In the genomic region with DNA sequence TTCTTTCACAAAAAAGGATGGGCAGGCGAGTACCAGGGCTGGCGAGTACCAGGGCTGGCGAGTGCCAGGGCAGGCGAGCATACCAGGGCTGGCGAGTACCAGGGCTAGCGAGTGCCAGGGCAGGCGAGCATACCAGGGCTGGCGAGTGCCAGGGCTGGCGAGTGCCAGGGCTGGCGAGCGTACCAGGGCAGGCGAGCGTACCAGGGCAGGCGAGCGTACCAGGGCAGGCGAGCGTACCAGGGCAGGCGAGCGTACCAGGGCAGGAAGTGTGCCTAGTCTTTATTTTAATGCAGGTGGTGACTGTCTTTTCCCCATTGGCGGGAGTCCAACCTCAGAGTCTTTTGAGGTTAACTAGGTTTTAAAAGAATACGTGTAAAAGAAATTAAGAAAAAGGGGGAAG, we compare ENCODE assay signal across 8 mouse cellular contexts. TPM values are rescaled to one million over a fixed set of nuclear protein-coding genes. Genes with fewer than 3 reads are reported as not detected.
DNase-seq lines count a peak whose midpoint lies in the region; ATAC-seq and TF ChIP-seq lines count a peak whose summit lies in the region.
"Had no signal": no experiment of that assay in that cellular context is flagged by ENCODE, and none has a peak within 500 bp of the region (broad histone marks: within the 10 kb centered on the region; RNA-seq: fewer than 3 reads in every experiment).

No protein-coding gene starts in this region.

- no peaks in the 10 kb centered on the region for H3K9me3 ChIP-seq in kidney, embryonic 15.5 days (replicated peaks)
- H3K9me3 ChIP-seq: limb, embryonic 15.5 days had no signal

- 82% methylated on average over 21 of the region's 21 CpGs for WGBS in kidney, embryonic 15.5 days
- 7% methylated on average over 21 of the region's 21 CpGs for WGBS in bone marrow, adult 2 months

- no peak overlapping the region for H3K4me3 ChIP-seq in kidney, embryonic 15.5 days (replicated peaks)
- no peak overlapping the region for H3K4me3 ChIP-seq in bone marrow, adult 2 months (replicated peaks; ENCODE audit: control insufficient read depth, low read depth, low read length)
- H3K4me3 ChIP-seq: limb, embryonic 15.5 days had no signal

- H3K27me3 ChIP-seq in kidney, embryonic 15.5 days = no peaks in the 10 kb centered on the region
- H3K27me3 ChIP-seq: limb, embryonic 15.5 days had no signal

- TF ChIP-seq CTCF in bone marrow, adult 2 months (IDR thresholded peaks at IDR 0.05; ENCODE audit: control insufficient read depth, insufficient read depth, low read length) = no peak

- no peak overlapping the region for H3K4me2 ChIP-seq in kidney, embryonic 15.5 days
- H3K4me2 ChIP-seq: limb, embryonic 15.5 days had no signal

- H3K27ac ChIP-seq in kidney, embryonic 15.5 days = no peak overlapping the region
- H3K27ac ChIP-seq in bone marrow, adult 2 months (ENCODE audit: control insufficient read depth, insufficient read depth, low read depth, low read length, poor library complexity) = peak overlapping the region; percentile 84
- H3K27ac ChIP-seq: limb, embryonic 15.5 days had no signal

- peak; percentile 28 for DNase-seq in kidney, adult 9 months
- peak; percentile 17 for DNase-seq in gastrocnemius, postnatal 25 days
- peak; percentile 32 to 51 for DNase-seq in thymus, postnatal 10 days (ENCODE audit: low spot score in 2 of 2)
- DNase-seq in frontal cortex, postnatal 36 days (ENCODE audit: low spot score in 2 of 2) = no peak
- no peak for DNase-seq in yolk sac, embryonic 10.5 days (ENCODE audit: low spot score)

- peaks cover 12% of the 10 kb centered on the region for H3K4me1 ChIP-seq in kidney, embryonic 15.5 days
- H3K4me1 ChIP-seq in bone marrow, adult 2 months (ENCODE audit: control insufficient read depth, insufficient read depth, low read length) = peaks cover 4% of the 10 kb centered on the region; the same call in 1 of the 2 replicates

- H3K36me3 ChIP-seq in kidney, embryonic 15.5 days = no peaks in the 10 kb centered on the region
- H3K36me3 ChIP-seq: limb, embryonic 15.5 days had no signal

- no peak for ATAC-seq in kidney, embryonic 15.5 days (replicated peaks; ENCODE audit: low FRiP score)

- no peak for TF ChIP-seq POLR2A in bone marrow, adult 2 months (IDR thresholded peaks at IDR 0.05; ENCODE audit: borderline replicate concordance, control insufficient read depth, low read depth, low read length)

- H3K9ac ChIP-seq in kidney, embryonic 15.5 days = no peak overlapping the region
- H3K9ac ChIP-seq: limb, embryonic 15.5 days had no signal

RNA-seq across cellular contexts. Expression of a gene that starts 3.4 kb away (rescaled TPM):
- polyA plus RNA-seq in kidney, embryonic 15.5 days (2015; fragmentation: Nextera tagmentation; extraction: Ambion mirVana) = 37.9 and 38.8 TPM in 2 replicates
- 8.3 and 10.7 TPM in 2 replicates for polyA plus RNA-seq in bone marrow, adult 2 months (2011; ENCODE audit: insufficient read depth, insufficient read length, low replicate concordance, missing spikeins)
- total RNA-seq in gastrocnemius, postnatal 25 days (2021) = 10 to 100 TPM; 17.0 to 21.5 TPM

RNA-seq across cellular contexts. Expression of a gene that starts 24.7 kb away (rescaled TPM):
- 28.8 and 29.9 TPM in 2 replicates for polyA plus RNA-seq in kidney, embryonic 15.5 days (2015; fragmentation: Nextera tagmentation; extraction: Ambion mirVana)
- 5.0 and 6.6 TPM in 2 replicates for polyA plus RNA-seq in bone marrow, adult 2 months (2011; ENCODE audit: insufficient read depth, insufficient read length, low replicate concordance, missing spikeins)
- total RNA-seq in gastrocnemius, postnatal 25 days (2021) = 1 to 10 TPM; 2.4 to 2.6 TPM

Comparison
In these comparisons a context has a peak if more than half of its experiments do, and no peak if none do; other contexts are left out.
1. DNase-seq: peak in kidney, adult 9 months (single experiment), gastrocnemius, postnatal 25 days (single experiment) and thymus, postnatal 10 days (2 of 2); none in frontal cortex, postnatal 36 days (0 of 2) and yolk sac, embryonic 10.5 days (single experiment).